Mouse (Mus musculus) liver, embryonic 16.5 days (tissue): ENCODE measurements at regions not wholly inside any gene's neighbourhood (a gene's known extent, or its start where the extent isn't known, plus 50 kb on each side); places are given as distances from the start of the nearest gene placed in this dataset.

Source experiments
- ATAC-seq: fragments of 200-750 bp; cut with Nextera tagmentation; 2 replicates; pipeline ENCODE4 v1.8.0; 2017; ENCODE audit warnings: low read depth, mild to moderate bottlenecking, moderate number of reproducible peaks, moderate library complexity
- H3K27ac ChIP-seq: fragments of 300-500 bp; sonication (generic); 2 replicates; pipeline ENCODE4 v1.5.1; 2014; ENCODE audit warnings: mild to moderate bottlenecking, low read length
- H3K27me3 ChIP-seq: fragments of 300-500 bp; sonication (generic); 2 replicates; pipeline ENCODE4 v1.6.1; 2014; ENCODE audit warnings: low read depth, low read length, mixed read lengths; ENCODE audit not compliant: control insufficient read depth, insufficient read depth
- H3K36me3 ChIP-seq: fragments of 300-500 bp; sonication (generic); 2 replicates; pipeline ENCODE4 v1.6.1; 2014; ENCODE audit warnings: mild to moderate bottlenecking; ENCODE audit not compliant: control insufficient read depth, insufficient read depth
- H3K4me1 ChIP-seq: fragments of 300-500 bp; sonication (generic); 2 replicates; pipeline ENCODE4 v1.6.1; 2014; ENCODE audit warnings: low read depth, low read length, mixed read lengths; ENCODE audit not compliant: control insufficient read depth
- H3K4me2 ChIP-seq: fragments of 300-500 bp; sonication (generic); 2 replicates; pipeline ENCODE4 v1.6.1; 2014; ENCODE audit warnings: low read depth, low read length, mixed read lengths
- H3K4me3 ChIP-seq: fragments of 300-500 bp; sonication (generic); 2 replicates; pipeline ENCODE4 v1.5.1; 2014; ENCODE audit warnings: low read depth, mild to moderate bottlenecking, low read length
- H3K9ac ChIP-seq: fragments of 300-500 bp; sonication (generic); 2 replicates; pipeline ENCODE4 v1.6.1; 2014; ENCODE audit warnings: low read depth, low read length
- H3K9me3 ChIP-seq: fragments of 300-500 bp; sonication (generic); replicated peaks from 2 replicates; pipeline ENCODE4 v1.6.1; 2016; ENCODE audit warnings: low read length; ENCODE audit not compliant: control insufficient read depth
- WGBS: fragments of 180-500 bp; shearing (Covaris S2); extraction: QIAGEN DNeasy Blood & Tissue Kit; methylation state at CpG from one replicate; pipeline ENCODE4 v1.1.7; 2014; ENCODE audit not compliant: insufficient replicate concordance; 5-methylcytosine and 5-hydroxymethylcytosine counted together

DNA sequence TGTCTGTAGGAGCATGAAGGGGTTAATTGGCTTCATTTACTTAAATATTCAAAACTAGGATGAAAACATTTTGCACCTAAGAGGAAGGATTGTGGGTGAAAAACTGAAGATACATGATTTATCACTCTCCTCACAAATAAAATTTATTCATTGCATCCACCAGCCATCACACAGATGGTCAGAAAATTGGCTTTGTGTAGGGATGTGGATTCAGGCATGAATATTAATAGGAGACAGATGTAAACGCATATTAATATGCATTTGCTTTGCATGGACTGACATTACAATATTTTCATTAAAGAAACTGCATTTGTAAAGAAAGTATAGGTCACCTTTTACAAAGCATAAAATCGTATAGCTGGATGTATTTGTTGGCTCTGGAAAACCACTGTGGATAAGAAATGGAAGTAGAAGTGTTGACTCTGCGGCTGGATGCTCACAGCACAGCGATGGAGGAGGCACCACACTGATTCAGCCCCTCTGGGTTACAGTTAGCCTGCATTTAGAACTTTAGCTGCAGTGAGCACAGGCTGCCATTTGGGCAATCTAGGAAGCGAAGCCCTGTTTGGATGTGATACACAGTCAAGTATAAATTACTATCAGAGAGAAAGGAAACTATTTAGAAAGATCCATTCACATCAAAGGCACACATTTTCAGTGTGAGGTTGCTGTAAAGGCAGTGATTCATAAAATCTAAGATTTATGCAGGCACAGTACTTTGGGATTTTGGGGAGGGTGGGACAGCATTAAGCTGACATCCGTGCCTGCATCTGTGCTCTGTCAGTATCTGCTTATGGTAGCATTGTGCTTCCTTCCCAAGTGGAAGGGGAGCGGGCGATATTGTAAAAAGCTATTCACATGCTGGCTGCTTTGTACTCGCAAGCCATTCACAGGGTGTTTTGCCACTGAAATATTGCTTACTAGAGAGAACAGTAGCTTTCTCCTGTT, 135.1 kb upstream of the Fam92a start:
- no peak for ATAC-seq
- no peak overlapping the region for H3K4me2 ChIP-seq
- 60% methylated on average over 9 of the region's 9 CpGs for WGBS
- H3K27ac ChIP-seq: no peak overlapping the region
- H3K36me3 ChIP-seq: no peaks in the 10 kb centered on the region
- no peaks in the 10 kb centered on the region for H3K4me1 ChIP-seq
- no peaks in the 10 kb centered on the region for H3K27me3 ChIP-seq
- no peak overlapping the region for H3K9ac ChIP-seq
- H3K9me3 ChIP-seq: no peaks in the 10 kb centered on the region
- H3K4me3 ChIP-seq: no peak overlapping the region

DNA sequence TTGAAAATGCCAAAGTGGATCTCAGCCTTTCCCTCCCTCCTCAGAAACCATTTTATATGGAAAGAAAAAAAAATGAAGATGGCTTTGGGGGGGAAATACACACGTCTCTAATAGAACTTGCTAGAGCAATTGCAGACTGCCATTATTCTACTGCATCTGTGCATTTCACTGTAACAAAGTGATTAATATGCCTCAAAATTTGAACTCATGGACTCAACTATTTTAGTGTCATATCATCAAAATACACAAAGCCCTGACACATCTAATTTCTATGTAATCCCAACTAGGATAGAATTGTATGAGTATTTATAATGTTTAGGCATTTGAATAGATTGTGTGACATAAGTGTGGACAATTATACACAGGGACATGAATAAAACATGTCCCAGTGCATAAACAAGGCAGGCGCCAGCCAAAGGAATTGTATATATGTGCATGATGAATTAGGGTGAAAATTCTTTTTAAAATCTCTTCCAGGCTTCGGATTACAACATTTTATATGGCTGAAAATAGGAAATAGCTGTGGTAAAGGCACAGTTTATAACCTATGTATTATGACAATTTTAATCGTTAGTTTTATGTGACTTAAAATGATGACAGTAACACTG, 115.4 kb upstream of the Fam92a start:
- no peak overlapping the region for H3K4me3 ChIP-seq
- ATAC-seq: no peak
- H3K4me1 ChIP-seq: no peaks in the 10 kb centered on the region
- H3K4me2 ChIP-seq: no peak overlapping the region
- 43% methylated on average over 4 of the region's 4 CpGs for WGBS
- H3K27ac ChIP-seq: no peak overlapping the region
- H3K36me3 ChIP-seq: no peaks in the 10 kb centered on the region
- no peaks in the 10 kb centered on the region for H3K9me3 ChIP-seq
- H3K27me3 ChIP-seq: no peaks in the 10 kb centered on the region
- no peak overlapping the region for H3K9ac ChIP-seq

DNA sequence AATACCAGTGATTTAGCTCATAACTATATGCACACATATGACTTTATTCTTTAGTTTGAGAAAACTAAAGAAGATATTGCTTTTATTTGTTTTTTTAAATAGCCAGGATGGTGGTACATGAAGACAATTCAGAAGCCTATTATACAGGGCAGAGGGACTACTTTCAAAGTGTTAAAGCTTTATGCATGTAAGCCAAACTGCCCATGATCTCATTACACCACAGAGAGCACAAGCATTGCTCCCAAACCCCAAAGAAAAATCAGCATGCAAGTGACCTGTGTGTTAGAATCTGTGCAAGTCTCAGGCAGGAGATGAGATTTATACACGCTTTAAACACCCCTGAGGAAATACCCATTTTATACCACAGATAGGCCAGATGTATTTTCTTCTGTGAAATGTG, 114.6 kb upstream of the Fam92a start:
- H3K9me3 ChIP-seq: no peaks in the 10 kb centered on the region
- H3K9ac ChIP-seq: no peak overlapping the region
- H3K4me3 ChIP-seq: no peak overlapping the region
- ATAC-seq: no peak
- H3K4me2 ChIP-seq: no peak overlapping the region
- H3K27me3 ChIP-seq: no peaks in the 10 kb centered on the region
- no peaks in the 10 kb centered on the region for H3K4me1 ChIP-seq
- H3K27ac ChIP-seq: no peak overlapping the region
- H3K36me3 ChIP-seq: no peaks in the 10 kb centered on the region
- 59% methylated on average over 1 of the region's 1 CpGs for WGBS

DNA sequence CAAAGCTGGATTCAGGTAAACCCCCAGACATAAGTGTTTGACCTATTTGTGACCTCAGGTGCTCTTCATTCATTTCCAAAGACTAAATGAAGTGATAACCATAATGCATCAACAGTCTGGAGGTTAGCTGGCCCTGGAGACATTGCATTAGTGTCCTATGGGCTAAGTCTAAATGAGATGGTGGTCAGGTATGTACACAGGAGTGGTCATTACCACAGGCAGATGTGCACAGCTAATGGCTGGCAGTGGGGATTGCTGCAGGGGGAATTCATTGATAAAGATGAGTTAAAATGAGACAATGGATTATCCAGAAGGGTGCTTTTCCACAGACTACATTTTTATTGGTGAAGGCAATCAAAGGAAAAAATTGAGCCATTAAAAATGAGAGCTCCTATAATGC, 114.2 kb upstream of the Fam92a start:
- no peak for ATAC-seq
- Histone ChIP-seq H3K36me3 (no peaks in the 10 kb centered on the region), H3K9ac (no peak overlapping the region), H3K27ac (no peak overlapping the region), H3K4me3 (no peak overlapping the region), H3K4me2 (no peak overlapping the region), H3K4me1 (no peaks in the 10 kb centered on the region), H3K9me3 (no peaks in the 10 kb centered on the region), H3K27me3 (no peaks in the 10 kb centered on the region)

DNA sequence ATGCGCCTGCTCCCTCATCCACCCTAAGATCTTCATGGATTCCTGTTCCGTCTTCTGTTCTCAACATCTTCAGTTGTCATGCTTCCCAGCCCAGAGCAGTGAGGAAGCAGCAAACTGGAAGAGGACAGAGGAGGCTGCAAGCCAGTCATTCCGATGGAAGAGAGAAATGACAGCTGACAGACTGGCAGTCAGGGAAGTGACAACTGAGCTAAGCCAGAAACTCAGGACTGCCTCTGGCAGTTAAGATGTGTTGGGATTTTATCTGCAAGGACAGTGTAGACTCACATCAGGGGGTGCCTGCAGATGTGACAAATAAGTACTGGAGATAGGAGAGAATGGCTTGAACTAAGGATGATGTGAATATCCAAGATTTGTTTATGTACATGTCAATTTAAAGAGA, 106.1 kb upstream of the Fam92a start:
- no peak overlapping the region for H3K9ac ChIP-seq
- no peak overlapping the region for H3K27ac ChIP-seq
- H3K4me2 ChIP-seq: no peak overlapping the region
- no peaks in the 10 kb centered on the region for H3K36me3 ChIP-seq
- 49% methylated on average over 3 of the region's 3 CpGs for WGBS
- no peak overlapping the region for H3K4me3 ChIP-seq
- no peaks in the 10 kb centered on the region for H3K4me1 ChIP-seq
- H3K27me3 ChIP-seq: no peaks in the 10 kb centered on the region
- H3K9me3 ChIP-seq: no peaks in the 10 kb centered on the region
- no peak for ATAC-seq

DNA sequence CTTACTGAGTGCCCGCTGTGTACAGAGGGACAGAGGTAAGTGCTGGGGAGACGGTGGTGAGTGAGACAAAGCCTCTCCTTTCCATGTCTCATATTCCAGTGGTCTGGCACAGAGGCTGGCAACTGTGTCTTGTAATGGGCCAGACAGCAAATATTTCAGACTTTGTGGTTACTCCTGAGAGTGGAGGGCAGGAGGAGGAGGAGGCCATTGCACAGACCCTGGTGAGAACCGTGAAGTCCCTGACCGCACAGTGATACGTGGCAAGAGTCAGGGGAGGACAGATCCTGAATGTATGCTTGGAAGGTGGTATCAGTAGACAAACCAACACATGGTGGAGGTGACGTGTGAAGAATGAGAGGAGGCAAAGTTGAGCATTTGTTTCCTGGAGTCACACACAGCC, 101.6 kb upstream of the Fam92a start:
- Histone ChIP-seq H3K27ac (no peak overlapping the region), H3K4me3 (no peak overlapping the region), H3K9ac (no peak overlapping the region), H3K4me2 (no peak overlapping the region), H3K27me3 (no peaks in the 10 kb centered on the region), H3K9me3 (no peaks in the 10 kb centered on the region), H3K4me1 (no peaks in the 10 kb centered on the region), H3K36me3 (no peaks in the 10 kb centered on the region)
- WGBS: 78% methylated on average over 6 of the region's 6 CpGs
- ATAC-seq: no peak

DNA sequence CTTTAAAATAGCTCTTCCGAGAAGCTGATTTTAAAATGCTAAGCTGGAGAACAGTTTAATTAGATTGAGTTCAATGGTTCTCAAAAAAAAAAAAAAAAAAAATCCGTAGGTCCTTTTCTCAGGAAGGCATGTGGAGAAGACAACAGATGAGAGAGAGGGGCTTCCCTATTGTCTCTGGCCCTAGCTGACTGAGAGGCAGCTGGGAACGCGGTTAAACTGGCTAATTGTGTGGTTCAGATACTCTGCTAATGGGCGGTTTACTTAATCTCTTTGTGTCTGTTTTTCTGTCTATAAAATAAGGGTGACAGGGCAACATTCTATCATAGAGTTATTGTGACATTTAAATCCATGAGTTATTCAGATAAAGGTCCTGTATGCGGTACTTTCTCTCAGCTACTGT, 101.1 kb upstream of the Fam92a start:
- no peak overlapping the region for H3K27ac ChIP-seq
- H3K9me3 ChIP-seq: no peaks in the 10 kb centered on the region
- H3K9ac ChIP-seq: no peak overlapping the region
- H3K4me3 ChIP-seq: no peak overlapping the region
- H3K4me2 ChIP-seq: no peak overlapping the region
- H3K4me1 ChIP-seq: no peaks in the 10 kb centered on the region
- ATAC-seq: no peak
- H3K27me3 ChIP-seq: no peaks in the 10 kb centered on the region
- H3K36me3 ChIP-seq: no peaks in the 10 kb centered on the region
- 62% methylated on average over 6 of the region's 6 CpGs for WGBS

DNA sequence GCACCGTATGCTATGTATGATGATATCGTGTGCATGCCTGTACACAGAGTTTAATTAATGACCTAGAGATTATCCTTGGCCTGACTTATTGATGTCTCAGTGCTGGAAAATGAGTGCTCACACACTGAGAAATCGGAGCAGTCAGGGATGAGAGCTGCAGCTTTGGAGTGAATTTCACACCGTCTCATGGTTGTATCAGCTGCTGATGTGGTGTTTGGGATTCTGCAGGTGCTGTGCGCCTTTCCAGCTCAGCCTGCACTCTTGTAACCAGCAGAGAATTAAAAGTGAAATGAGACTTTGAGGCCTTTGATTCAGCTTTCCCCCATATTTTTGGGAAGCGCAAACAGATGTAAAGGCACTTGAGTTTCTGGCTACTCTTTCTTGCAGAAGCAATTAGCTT, 100.6 kb upstream of the Fam92a start:
- H3K4me2 ChIP-seq: no peak overlapping the region
- no peak for ATAC-seq
- H3K27me3 ChIP-seq: no peaks in the 10 kb centered on the region
- no peaks in the 10 kb centered on the region for H3K4me1 ChIP-seq
- no peak overlapping the region for H3K4me3 ChIP-seq
- H3K9me3 ChIP-seq: no peaks in the 10 kb centered on the region
- H3K27ac ChIP-seq: no peak overlapping the region
- H3K36me3 ChIP-seq: no peaks in the 10 kb centered on the region
- WGBS: 71% methylated on average over 6 of the region's 6 CpGs
- no peak overlapping the region for H3K9ac ChIP-seq

DNA sequence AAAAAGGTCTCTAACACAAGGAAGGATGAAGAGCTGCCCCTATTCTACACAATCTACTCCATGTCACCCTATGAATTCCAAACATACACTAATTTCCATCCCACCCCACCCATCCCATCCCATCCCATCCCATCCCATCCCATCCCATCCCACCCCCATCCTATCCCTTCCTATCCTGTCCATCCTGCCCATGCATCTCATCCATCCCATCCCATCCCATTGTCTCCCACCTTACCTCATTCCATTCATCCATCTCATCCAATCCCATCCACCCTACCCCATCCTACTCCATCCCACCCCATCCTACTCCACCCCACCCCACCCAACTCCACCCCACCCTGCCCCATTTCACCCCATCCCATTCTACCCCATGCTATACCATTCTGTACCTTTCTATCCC, 91.9 kb upstream of the Fam92a start:
- Histone ChIP-seq H3K9me3 (no peaks in the 10 kb centered on the region), H3K4me1 (no peaks in the 10 kb centered on the region), H3K27me3 (no peaks in the 10 kb centered on the region), H3K36me3 (no peaks in the 10 kb centered on the region), H3K27ac (no peak overlapping the region), H3K4me2 (no peak overlapping the region), H3K9ac (no peak overlapping the region), H3K4me3 (no peak overlapping the region)
- no peak for ATAC-seq
